Mouse (Mus musculus) heart, adult 11 months (tissue): Measurements from ENCODE around the gene Plk5.
A peak's percentile ranks its signal among the peaks of the same experiment; 100 is the strongest.

Source experiments
- DNase-seq: peaks from one replicate; pipeline ENCODE4 v3.0.0; 2022

Gene Plk5

DNA sequence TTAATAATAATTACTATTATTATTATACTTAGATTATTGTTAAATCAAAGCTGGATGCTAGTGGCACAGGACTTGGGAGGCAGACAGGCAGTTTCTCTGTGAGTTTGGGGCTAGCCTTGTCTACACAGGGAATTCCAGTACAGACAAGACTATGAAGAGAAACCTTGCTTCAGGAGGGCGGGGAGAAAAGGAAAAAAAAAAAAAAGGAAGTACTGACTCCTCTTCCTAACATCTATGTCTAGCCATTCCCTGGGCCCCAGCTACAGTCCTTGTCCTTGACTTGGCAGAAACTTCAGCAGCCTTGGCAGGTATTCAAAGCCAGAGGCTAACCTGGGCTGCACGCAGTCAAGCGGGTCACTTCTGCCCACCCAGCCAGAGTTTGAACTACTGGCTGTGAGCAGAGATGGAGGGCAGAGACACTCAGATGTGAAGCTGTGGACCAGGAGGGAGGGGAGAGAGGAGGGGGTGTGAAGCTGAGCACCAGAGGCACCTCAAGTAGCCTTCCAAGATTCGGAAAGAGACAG is 33.0 kb downstream of the Plk5 start:
- DNase-seq = no peak

DNA sequence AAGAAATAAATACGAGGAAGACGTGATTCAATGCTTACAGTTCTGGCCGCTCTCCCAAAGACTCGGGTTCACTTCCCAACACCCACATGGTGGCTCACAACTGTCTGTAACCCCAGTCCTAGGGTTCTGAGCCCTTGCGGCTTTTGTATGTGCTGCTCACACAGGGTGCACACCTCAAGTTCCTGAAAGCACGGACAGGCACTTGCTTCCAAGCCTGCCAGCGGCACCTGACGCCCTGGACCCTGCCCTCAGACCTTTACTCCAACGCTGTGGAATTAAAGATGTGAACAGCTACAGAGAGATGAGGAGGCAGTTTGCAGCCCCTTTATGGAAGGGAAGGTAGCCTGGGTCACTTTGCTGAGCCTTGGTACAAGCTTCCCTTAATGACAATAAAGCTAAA is 34.4 kb downstream of the Plk5 start:
- DNase-seq = no peak

DNA sequence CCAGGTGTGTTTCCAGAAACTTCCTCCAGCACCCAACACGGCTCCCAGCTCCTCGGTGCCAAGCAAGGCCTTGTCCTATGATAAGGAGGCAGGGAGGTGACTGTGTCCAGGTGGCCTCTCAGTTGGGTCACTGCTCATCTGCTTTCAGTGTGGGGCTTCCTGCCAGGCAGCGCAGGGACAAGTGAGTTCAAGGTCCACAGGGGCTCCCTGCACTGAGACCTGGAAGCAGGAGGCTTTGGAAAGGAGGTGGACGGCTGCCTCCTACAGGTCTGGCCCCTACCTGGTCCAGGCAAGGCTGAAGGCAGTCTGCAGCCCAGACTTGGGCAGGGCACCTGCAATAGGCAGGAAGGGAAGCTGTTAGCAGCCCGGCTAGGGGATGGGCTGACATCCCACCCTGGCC is 36.4 kb downstream of the Plk5 start:
- DNase-seq = no peak

GRCm38 (mm10) chr10:80395025-80395627 is 38.9 kb downstream of the Plk5 start:
- DNase-seq = peak; percentile 93

DNA sequence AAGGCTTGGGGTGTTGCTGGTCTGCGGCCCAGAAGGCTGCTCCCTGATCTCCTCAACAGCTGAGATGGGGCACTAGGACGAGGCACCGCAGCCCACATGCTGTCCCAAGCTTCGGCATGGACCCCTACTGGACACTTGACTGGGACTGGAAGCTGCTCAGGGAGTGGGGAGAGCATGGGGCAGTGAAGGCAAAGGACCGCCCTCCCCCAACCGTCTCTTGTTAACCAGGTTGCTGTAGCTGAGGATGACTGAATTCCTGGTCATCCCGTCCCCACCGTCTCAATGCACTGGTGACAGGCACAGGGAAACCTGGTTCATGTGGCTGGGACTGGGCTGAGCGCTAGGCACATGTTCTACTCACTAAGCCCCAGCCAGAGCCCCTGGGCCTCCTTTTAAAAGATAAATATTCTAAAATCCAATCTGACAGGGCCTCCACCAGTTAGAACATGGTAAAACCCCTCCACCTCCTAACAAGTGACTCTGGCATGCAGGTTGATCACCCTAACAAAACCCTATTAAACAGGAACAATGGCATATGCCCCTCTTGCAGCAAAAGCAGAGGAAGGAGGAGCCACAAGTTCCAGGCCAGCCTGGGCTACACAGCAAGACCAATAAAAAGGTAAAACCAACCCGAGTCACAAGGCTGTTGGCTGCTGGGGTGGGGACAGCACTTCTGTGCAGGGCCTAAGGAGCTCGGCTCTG is 40.7 kb downstream of the Plk5 start:
- no peak for DNase-seq

DNA sequence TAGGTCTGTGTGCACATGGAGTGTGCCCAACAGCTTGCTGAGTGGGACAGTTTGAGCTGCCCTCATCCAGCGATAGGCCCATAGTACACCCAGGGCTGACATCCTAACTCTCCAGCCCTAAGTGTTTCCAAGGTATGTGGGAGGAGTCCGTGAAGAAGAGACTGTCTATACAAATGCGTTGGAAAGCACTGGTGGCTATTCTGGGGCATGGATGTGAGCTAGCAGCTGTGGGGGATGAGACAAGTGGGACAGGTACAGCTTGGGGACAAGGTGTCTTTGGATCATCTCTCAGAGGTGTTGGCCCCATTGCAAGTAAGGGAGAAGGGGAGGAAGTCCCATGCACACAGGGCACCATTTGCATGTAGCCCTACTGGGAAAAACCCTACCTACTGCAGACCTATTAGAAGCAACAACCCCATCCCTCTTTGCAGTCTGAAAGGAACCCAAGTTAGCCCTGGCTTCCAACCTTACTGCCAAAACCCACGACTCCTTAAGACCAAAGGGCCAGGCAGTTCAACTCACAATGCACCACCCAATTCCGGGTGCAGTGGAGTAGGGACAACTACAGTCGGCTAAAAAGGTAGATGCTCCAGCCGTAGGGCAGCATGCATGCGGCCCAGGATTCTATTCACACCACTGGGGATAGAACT is 41.4 kb downstream of the Plk5 start:
- DNase-seq = no peak

GRCm38 (mm10) chr10:80398174-80398535 is 41.9 kb downstream of the Plk5 start:
- DNase-seq = no peak

- peak; percentile 100 for DNase-seq
These were observed 42.5 kb downstream of the Plk5 start for GRCm38 (mm10) chr10:80398719-80399190.

DNA sequence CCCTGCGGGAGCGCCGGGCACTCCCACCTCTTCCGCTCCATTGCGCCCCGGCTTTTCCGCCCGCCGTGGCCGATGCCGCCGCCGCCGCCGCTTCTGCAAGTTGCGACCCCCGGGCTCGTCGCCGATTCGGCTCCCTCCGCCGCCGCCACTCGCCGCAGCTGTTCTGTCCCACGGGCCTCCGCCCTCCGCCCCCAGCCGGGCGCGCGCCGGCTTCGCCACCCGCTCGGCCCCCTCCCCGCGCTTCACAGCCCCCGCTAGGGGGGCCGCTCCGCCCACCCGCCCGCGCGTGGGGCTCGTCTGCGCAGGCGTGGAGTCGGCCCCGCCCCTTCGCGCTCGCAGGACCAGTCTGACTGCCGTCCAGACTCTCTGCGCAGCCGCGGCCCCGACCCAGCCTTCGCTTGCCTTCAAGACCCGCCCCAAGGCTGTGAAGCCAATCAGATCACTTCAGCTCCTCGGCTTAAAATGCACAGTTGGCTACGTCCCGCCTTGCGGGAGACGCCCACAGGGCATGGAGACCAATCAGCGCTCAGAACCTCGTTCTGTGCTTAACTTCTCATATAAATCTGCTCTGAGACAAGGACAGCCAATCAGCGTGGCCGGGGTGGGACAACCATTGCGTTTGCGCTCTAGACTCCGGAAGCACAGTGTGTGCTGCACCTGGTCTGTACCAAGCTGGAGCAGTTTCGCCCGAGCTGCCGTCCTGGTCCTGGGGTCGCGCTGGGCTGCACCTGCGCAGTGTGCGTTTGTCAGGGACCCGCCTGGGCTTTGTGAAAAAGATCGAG is 43.1 kb downstream of the Plk5 start, which contains the start of gene Mbd3:
Gene Mbd3, minus strand, starts transcription at position 360 of the 782 bp plus-strand sequence.
- peak; percentile 100 for DNase-seq

GRCm38 (mm10) chr10:80399973-80400703 is 43.9 kb downstream of the Plk5 start:
- no peak for DNase-seq

DNA sequence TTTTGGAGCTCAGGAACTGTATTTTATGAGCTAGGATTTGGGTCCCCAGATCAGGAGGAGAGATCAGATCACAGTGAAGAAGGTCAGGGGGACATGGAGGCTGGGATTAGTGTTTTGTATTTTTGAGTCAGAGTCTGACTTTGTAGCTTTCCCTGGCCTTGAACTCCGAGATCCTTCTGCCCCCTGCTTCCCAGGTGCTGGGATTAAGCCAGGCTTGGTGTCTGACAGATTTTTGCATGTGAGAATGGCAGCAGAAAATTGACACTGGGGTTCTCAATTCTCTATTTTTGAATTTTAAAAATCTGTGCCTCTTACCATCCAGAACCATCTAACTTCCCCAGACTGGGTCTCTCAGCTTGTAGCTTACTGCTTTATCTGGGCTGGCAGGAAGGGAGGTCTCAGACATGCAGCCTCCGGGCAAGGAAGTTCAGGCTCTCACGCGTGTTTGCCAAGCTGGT is 44.5 kb downstream of the Plk5 start:
- no peak for DNase-seq

- peak; percentile 91 for DNase-seq
These were observed 46.9 kb downstream of the Plk5 start for GRCm38 (mm10) chr10:80403044-80403692.

- DNase-seq = peak; percentile 92
These were observed 49.4 kb downstream of the Plk5 start for GRCm38 (mm10) chr10:80405481-80406173.

DNA sequence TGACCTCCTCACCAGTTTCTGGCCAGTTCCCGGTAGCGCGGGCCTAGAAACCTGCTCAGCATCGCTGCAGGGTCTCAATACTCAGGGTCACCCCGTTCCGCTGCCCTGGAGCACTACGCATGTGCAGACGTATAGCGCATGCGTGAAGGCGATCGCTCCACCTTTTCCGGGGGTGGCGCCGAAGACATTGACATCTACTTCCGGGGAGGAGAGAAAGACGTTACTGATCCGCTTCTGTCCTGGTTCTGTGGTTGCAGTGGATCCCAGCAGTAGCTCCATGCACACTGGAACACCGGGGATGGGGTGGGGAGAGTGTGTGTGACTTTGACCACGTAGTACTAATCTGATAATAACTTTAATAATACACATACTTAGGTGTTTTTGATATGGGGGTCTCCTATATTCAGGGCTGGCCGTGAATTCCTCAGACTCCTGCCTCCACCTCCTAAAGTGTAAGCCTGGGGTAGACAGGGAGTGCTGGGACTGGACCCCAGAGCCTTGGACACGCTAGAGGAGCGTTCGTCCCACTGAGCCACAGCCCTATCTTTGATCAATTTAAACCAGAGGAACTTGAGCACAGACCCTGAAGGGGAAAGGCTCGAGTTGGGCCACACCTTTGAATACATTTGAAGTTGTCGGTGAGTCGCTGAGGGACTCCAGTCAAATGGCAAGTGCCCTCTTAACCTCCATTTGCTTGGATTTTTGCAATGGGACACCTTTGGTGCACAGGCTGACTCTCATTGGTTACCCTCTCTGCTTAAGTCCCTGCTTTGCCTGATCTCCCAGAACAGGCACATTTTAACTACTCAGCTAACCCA is 50.6 kb downstream of the Plk5 start, which contains the start of gene Uqcr11:
Gene Uqcr11, minus strand, starts transcription at position 147 of the 818 bp plus-strand sequence.
- peak; percentile 99 for DNase-seq

GRCm38 (mm10) chr10:80407924-80408323 is 51.7 kb downstream of the Plk5 start:
- DNase-seq = no peak

GRCm38 (mm10) chr10:80412656-80413541 is 56.6 kb downstream of the Plk5 start:
- peak; percentile 97 for DNase-seq
